Mouse (Mus musculus): ENCODE data around the gene Mfsd8. TPM values are rescaled to one million over a fixed set of nuclear protein-coding genes. Genes with fewer than 3 reads are reported as not detected.
"Not testable (repeated sequence)": the region's sequence is repeated elsewhere in the genome, so short reads cannot be mapped to it uniquely, and the experiment has no call there.

Gene Mfsd8
- 8.3 and 10.0 TPM in 2 replicates for total RNA-seq (2015; ENCODE audit: low replicate concordance)
- 5.6 and 6.6 TPM in 2 replicates for total RNA-seq (2017; ENCODE audit: low replicate concordance)

DNA sequence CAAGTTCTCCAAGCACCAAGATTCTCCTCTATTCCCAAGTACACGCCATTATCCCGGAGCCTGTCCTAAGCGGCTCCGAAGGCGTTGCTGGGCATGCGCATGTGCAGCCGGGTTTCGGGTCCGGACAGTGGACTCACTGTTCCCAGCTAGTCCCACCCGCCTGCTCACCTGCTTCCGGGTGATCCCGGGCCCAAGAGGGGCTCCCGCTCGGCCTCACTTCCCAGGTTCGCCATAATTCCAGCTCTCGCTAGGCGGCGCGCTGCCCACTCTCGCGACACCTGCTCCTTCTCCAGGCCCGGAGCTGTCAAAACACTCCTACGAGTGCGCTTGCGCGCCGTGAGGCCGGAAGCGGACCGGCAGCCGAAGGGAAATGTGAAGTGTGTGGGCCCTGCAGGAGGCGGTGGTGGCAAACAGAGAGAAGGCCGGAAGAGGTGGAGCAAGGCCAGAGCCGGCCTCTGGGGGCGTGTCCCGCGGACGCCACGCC lies at the start of gene Mfsd8:
Gene Mfsd8 (minus strand): TSS at position 414 of the 484 bp plus-strand sequence.
- peak; percentile 95 for ATAC-seq (replicated peaks; ENCODE audit: low FRiP score, poor library complexity, severe bottlenecking)

GRCm38 (mm10) chr3:40894336-40894735 lies 47.6 kb upstream of the Mfsd8 start:
- ATAC-seq (replicated peaks; ENCODE audit: low FRiP score, poor library complexity, severe bottlenecking): not testable (repeated sequence)

DNA sequence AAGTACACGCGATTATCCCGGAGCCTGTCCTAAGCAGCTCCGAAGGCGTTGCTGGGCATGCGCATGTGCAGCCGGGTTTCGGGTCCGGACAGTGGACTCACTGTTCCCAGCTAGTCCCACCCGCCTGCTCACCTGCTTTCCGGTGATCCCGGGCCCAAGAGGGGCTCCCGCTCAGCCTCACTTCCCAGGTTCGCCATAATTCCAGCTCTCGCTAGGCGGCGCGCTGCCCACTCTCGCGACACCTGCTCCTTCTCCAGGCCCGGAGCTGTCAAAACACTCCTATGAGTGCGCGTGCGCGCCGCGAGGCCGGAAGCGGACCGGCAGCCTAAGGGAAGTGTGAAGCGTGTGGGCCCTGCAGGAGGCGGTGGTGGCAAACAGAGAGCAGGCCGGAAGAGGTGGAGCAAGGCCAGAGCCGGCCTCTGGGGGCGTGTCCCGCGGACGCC lies 47.2 kb upstream of the Mfsd8 start:
- ATAC-seq (replicated peaks; ENCODE audit: low FRiP score, poor library complexity, severe bottlenecking): peak; percentile 96

GRCm38 (mm10) chr3:40853123-40853738 lies 6.5 kb upstream of the Mfsd8 start:
- ATAC-seq (replicated peaks; ENCODE audit: low FRiP score, poor library complexity, severe bottlenecking): not testable (repeated sequence)

DNA sequence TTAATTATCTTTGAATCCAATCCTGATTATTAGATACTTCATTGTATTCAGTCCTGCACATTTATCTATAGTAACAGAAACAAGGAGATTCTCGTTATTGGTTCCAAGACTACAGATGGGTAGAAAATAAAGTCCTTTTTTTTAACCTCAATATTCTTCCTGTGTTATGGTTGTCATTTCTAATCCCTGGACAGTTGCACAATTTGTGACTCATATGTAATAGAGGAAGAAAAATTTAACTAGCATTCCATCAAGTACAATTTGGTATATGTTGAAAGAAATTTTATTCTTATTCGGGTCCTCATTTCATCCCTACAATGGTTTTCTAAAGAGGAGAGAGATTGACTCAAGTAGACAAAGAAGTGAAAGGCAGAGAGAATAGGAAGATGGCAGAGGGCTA lies 1.2 kb upstream of the Mfsd8 start:
- ATAC-seq (replicated peaks; ENCODE audit: low FRiP score, poor library complexity, severe bottlenecking): not testable (repeated sequence)

- ATAC-seq (replicated peaks; ENCODE audit: low FRiP score, poor library complexity, severe bottlenecking): peak; percentile 70
Observed at GRCm38 (mm10) chr3:40847018-40847417, 332 bp upstream of the Mfsd8 start.

DNA sequence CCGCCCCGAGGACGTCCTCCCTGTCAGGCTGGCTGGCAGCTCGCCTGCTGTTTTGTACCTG lies 101 bp upstream of the Mfsd8 start, which contains the start of gene Abhd18:
Gene Abhd18 (plus strand): TSS at position 14 of the 61 bp plus-strand sequence.
- not testable (repeated sequence) for ATAC-seq (replicated peaks; ENCODE audit: low FRiP score, poor library complexity, severe bottlenecking)

DNA sequence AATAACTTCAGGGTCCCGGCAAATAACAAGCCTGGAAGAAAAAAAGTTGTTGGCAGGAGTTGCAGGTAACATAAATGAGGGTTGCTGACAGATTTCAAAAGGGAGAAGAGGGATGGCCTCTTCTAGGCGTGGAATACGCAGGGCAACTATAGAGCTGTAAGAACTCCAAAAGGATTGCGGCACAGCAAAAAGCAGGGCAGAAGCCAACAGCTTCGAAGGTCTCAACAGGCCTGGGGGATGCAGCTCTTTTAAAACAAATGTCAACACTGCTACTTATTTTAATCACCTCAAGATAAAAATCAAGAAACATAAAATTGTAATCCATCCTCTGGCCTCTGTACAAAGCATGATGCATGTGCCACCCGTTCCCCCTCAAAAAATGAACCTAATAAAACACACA lies 1.2 kb downstream of the Mfsd8 start:
- ATAC-seq (replicated peaks; ENCODE audit: low FRiP score, poor library complexity, severe bottlenecking): not testable (repeated sequence)

DNA sequence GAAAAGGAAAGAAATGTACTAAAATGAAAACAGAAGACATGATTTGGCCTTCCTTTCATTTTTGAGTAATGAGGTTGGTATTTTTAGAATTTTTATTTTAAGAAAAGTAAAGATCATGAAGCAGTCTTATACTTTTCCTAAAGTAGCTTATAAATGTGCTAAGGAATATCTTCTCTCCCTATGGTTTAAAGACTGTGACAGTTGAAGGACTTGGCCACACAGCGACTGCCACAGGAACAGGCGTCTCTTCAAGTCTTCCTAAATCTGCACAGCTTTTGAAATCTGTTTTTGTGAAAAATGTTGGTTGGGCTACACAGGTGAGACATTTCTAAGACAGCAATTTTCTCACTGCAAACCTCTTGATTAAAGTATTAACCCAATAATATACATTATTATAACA lies 33.4 kb downstream of the Mfsd8 start:
- no peak for ATAC-seq (replicated peaks; ENCODE audit: low FRiP score, poor library complexity, severe bottlenecking)

DNA sequence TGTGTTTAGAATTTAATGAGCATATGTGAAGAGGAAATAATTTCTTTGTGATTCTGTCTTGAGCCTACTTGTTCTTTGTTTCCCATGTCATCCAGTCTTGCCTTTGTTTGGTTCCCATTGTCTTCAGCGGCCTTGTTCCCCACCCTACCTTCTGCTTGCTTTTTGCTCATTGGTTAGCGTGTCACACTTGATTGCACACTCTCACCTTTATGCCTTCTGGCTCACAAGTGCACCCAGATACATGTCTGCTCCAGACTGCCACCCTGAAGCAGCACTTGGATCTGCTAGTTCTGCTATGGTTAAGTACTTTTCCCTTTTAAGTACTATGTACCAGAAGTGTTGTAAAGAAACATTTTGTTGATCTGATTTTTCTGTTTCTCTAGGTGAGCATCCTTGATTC lies 36.8 kb downstream of the Mfsd8 start:
- ATAC-seq (replicated peaks; ENCODE audit: low FRiP score, poor library complexity, severe bottlenecking): no peak

- no peak for ATAC-seq (replicated peaks; ENCODE audit: low FRiP score, poor library complexity, severe bottlenecking)
Observed at GRCm38 (mm10) chr3:40808686-40809085, 38.0 kb downstream of the Mfsd8 start.

DNA sequence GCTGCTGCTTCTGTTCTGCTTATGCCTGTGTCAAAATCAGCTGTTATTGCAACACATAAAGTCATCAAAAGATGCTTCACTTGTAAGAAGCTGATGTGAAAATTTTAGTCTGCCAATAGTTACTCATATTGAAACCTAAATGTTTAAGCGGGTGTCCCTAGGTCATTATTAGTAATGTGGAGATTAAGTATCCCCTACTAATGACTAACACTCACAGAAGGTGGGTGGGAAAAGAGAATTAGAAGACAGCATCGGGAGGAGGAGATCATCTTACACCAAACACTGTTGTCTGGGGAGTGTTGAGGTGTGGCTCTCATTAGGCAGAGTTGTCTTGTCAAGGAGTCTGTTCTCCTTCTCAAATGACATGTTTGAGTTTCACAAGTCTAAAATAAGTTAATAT lies 39.8 kb downstream of the Mfsd8 start:
- ATAC-seq (replicated peaks; ENCODE audit: low FRiP score, poor library complexity, severe bottlenecking): no peak

DNA sequence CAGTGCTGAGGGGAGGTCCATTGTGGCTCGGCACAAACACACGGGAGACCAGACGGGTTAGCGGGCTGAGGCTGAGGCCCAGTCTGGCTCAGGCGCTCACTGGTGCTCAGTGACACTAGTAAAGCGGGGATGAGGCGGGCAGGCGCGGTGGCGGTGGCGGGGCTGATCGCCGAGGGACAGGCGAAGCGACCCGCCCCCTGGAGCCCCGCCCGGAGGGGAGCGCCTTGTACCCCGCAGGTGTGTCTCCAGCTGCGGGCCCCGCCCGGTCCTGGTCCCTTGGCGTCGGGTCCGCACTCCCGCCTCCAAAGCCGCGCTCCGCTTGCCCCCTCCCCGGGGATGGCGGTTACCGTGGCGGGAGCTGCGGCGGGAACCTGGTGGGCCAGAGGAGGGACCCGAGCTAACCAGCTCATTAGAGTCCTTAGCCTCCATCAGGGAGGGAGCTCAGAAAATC lies 46.3 kb downstream of the Mfsd8 start:
- ATAC-seq (replicated peaks; ENCODE audit: low FRiP score, poor library complexity, severe bottlenecking): peak; percentile 67

DNA sequence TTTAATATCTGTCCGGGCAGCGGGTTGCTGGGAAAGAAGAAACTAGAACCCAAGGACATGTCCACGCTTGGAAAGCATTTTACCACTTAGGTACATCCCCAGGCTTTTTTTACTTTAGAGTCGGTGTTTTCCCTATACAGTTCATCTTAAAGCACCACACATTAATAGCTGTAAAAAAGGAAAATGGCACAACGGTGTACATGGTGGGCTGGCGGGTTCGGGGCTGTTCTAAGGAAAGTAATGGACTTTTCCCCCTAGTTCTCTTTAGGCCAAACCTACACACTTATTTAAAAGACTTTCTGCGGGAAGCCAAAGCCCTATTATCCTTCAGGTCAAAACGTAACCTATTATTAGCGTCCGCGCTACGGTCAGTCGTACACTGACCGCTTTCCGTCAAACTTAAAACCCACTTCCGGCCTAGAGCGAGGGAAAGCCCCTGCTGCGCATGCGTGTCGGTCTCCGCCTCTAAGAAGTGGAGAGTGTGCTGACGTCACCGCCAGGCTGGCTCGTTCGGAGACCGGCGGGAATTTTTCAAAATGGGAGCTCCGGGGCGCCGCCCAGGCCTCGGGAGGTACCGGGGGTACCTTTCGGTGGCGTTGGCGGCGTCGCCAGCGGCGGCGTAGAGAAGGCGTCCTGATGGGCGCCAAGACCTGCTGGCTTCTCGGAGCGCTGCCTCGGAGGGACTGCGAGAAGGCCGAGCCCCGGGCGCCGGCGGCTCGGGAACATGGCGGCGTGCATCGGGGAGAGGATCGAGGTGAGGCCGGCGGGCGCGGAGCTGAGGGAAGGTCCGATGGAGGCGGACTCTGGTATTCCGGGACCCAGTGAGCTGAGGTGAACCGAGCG lies 46.9 kb downstream of the Mfsd8 start, which contains the start of gene Plk4:
Gene Plk4 (plus strand): TSS at position 490 of the 843 bp plus-strand sequence.
- peak; percentile 89 for ATAC-seq (replicated peaks; ENCODE audit: low FRiP score, poor library complexity, severe bottlenecking)

DNA sequence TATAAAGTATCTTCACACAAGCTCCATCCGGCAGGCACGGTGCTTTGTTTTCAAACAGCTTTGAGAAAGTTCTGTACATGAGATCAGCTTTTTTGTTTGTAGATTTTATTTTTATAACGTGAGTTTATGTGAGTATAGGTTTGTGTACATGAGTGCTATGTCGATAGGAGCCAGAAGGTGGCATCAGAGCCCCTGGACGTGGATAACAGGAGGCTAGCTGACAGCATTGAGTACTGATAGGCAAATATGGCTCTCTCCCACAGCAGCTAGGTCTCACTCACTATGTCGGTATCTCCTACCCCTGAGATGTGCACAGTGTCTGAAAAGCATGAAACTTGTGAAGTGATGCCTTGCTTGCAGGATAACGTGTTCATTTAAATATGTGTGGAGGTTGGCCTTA lies 48.2 kb downstream of the Mfsd8 start:
- peak; percentile 81 for ATAC-seq (replicated peaks; ENCODE audit: low FRiP score, poor library complexity, severe bottlenecking)

GRCm38 (mm10) chr3:40798054-40798453 lies 48.6 kb downstream of the Mfsd8 start:
- no peak for ATAC-seq (replicated peaks; ENCODE audit: low FRiP score, poor library complexity, severe bottlenecking)

- no peak for ATAC-seq (replicated peaks; ENCODE audit: low FRiP score, poor library complexity, severe bottlenecking)
Observed at GRCm38 (mm10) chr3:40793783-40794182, 52.9 kb downstream of the Mfsd8 start.

All from erythroblast, adult 5-6 weeks (primary cell).